Mouse (Mus musculus) cortical plate, adult 2 months (tissue): ENCODE data around the gene C1ql1.

Source experiments
- CTCF ChIP-seq: fragments of 200-500 bp; IDR thresholded peaks from 2 replicates; pipeline ENCODE4 v1.5.1; 2011; ENCODE audit warnings: mild to moderate bottlenecking, control low read depth, low read length; ENCODE audit not compliant: insufficient read depth; ENCODE audit errors: extremely low read depth
- POLR2A ChIP-seq: fragments of 200-500 bp; IDR thresholded peaks from 2 replicates; pipeline ENCODE4 v1.6.1; 2011; ENCODE audit warnings: mild to moderate bottlenecking, low read length, control low read depth; ENCODE audit not compliant: insufficient read depth; ENCODE audit errors: extremely low read depth

DNA sequence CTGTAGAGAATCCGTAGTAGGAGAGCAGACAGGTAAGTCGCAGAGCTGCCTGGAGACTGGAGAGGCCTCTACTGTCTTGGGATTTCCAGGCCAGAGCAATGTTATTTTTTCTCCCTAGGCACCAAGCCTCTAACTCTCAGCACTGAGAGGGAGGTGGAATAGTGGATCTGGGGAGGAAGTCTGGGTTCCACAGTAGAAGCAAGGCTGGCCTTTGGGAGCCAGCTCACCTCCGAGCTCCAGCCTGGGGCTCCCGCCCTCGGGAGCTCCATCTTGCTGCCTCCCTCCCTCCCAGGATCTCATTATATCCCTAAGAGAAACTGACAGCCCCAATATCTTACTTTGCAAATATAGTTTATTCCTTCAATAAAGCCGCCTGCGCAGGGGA is 16.4 kb upstream of the C1ql1 start:
- TF ChIP-seq POLR2A (no peak), CTCF (no peak)
